8 mouse cellular contexts compared by ENCODE assay signal in genomic region chr14:61686101-61686691, GRCm38 (mm10).
DNase-seq lines count a peak whose midpoint lies in the region; ATAC-seq and TF ChIP-seq lines count a peak whose summit lies in the region.

No protein-coding gene starts in this region.

- under 1% methylated on average over 31 of the region's 35 CpGs for WGBS in forebrain, embryonic 10.5 days
- WGBS in lung, postnatal 0 days, result 18% methylated on average over 29 of the region's 35 CpGs
- 8% methylated on average over 34 of the region's 35 CpGs for WGBS in stomach, embryonic 16.5 days

- H3K4me3 ChIP-seq in megakaryocyte, embryonic 14.5 days (replicated peaks), result peak overlapping the region; percentile 90
- peak overlapping the region; percentile 54 for H3K4me3 ChIP-seq in forebrain, embryonic 10.5 days
- H3K4me3 ChIP-seq in lung, postnatal 0 days (ENCODE audit: low read depth, low read length), result peak overlapping the region; percentile 50
- H3K4me3 ChIP-seq in stomach, embryonic 16.5 days (replicated peaks; ENCODE audit: low read length), result peak overlapping the region; percentile 47

- H3K36me3 ChIP-seq in megakaryocyte, embryonic 14.5 days (replicated peaks; ENCODE audit: low read length), result no peaks in the 10 kb centered on the region
- no peaks in the 10 kb centered on the region for H3K36me3 ChIP-seq in forebrain, embryonic 10.5 days (replicated peaks)
- no peaks in the 10 kb centered on the region for H3K36me3 ChIP-seq in lung, postnatal 0 days (ENCODE audit: insufficient read depth, low read length)
- H3K36me3 ChIP-seq in stomach, embryonic 16.5 days (ENCODE audit: control insufficient read depth, insufficient read depth, low read length), result no peaks in the 10 kb centered on the region

- no peak for TF ChIP-seq CTCF in lung, postnatal 0 days (IDR thresholded peaks at IDR 0.05)

- H3K9me3 ChIP-seq in megakaryocyte, embryonic 14.5 days, result no peaks in the 10 kb centered on the region; the same call in 1 of the 2 replicates
- H3K9me3 ChIP-seq in forebrain, embryonic 10.5 days, result no peaks in the 10 kb centered on the region
- H3K9me3 ChIP-seq in lung, postnatal 0 days (ENCODE audit: low read length), result no peaks in the 10 kb centered on the region
- H3K9me3 ChIP-seq in stomach, embryonic 16.5 days (replicated peaks; ENCODE audit: control insufficient read depth, low read length), result no peaks in the 10 kb centered on the region

- ATAC-seq in megakaryocyte, adult 5-6 weeks (ENCODE audit: poor library complexity, severe bottlenecking), result no peak
- ATAC-seq in lung, postnatal 0 days, result no peak
- no peak for ATAC-seq in stomach, embryonic 16.5 days (ENCODE audit: insufficient read depth, low FRiP score)

- peaks cover 57% of the 10 kb centered on the region for H3K4me1 ChIP-seq in megakaryocyte, embryonic 14.5 days
- peaks cover 70% of the 10 kb centered on the region for H3K4me1 ChIP-seq in forebrain, embryonic 10.5 days
- peaks cover 18% of the 10 kb centered on the region; the same call in 1 of the 2 replicates for H3K4me1 ChIP-seq in lung, postnatal 0 days (ENCODE audit: insufficient read depth, low read depth, low read length)
- H3K4me1 ChIP-seq in stomach, embryonic 16.5 days (ENCODE audit: control insufficient read depth, insufficient read depth, low read length), result peaks cover 16% of the 10 kb centered on the region

- H3K4me2 ChIP-seq in lung, postnatal 0 days (replicated peaks; ENCODE audit: low read depth, low read length), result peak overlapping the region; percentile 81
- H3K4me2 ChIP-seq in stomach, embryonic 16.5 days (ENCODE audit: low read depth, low read length), result peak overlapping the region; percentile 74

- no peak overlapping the region for H3K27ac ChIP-seq in forebrain, embryonic 10.5 days
- H3K27ac ChIP-seq in lung, postnatal 0 days (ENCODE audit: low read length), result no peak overlapping the region
- H3K27ac ChIP-seq in stomach, embryonic 16.5 days (ENCODE audit: low read length), result no peak overlapping the region

- DNase-seq in forebrain, embryonic 10.5 days (ENCODE audit: extremely low spot score, low spot score), result peak; percentile 68
- DNase-seq in induced T-regulatory cell, adult 2 months (ENCODE audit: low read depth), result peak; percentile 68
- DNase-seq in lung, postnatal 0 days (ENCODE audit: low spot score), result peak; percentile 28
- DNase-seq in ovary, adult 18-20 months (ENCODE audit: low spot score), result no peak
- no peak for DNase-seq in right cerebral cortex, postnatal 10 days (ENCODE audit: low spot score in 2 of 2)

- TF ChIP-seq EP300 in lung, postnatal 0 days (IDR thresholded peaks at IDR 0.05), result no peak

- H3K9ac ChIP-seq in lung, postnatal 0 days (replicated peaks; ENCODE audit: low read depth), result no peak overlapping the region
- H3K9ac ChIP-seq in stomach, embryonic 16.5 days (ENCODE audit: low read length), result peak overlapping the region; percentile 54; the same call in 1 of the 2 replicates

- peaks cover 60% of the 10 kb centered on the region for H3K27me3 ChIP-seq in megakaryocyte, embryonic 14.5 days (replicated peaks)
- H3K27me3 ChIP-seq in forebrain, embryonic 10.5 days (ENCODE audit: poor library complexity, severe bottlenecking), result peaks cover 87% of the 10 kb centered on the region
- H3K27me3 ChIP-seq in lung, postnatal 0 days (replicated peaks; ENCODE audit: insufficient read depth, low read length), result peaks cover 18% of the 10 kb centered on the region
- peaks cover 37% of the 10 kb centered on the region for H3K27me3 ChIP-seq in stomach, embryonic 16.5 days (ENCODE audit: control insufficient read depth, insufficient read depth, low read length)

Comparison
In these comparisons a context has a peak if more than half of its experiments do, and no peak if none do; other contexts are left out.
1. DNase-seq: peak in forebrain, embryonic 10.5 days (single experiment), induced T-regulatory cell, adult 2 months (single experiment) and lung, postnatal 0 days (single experiment); none in ovary, adult 18-20 months (single experiment) and right cerebral cortex, postnatal 10 days (0 of 2).
2. Peak in every context shown above with its lines, with median percentiles within 50 percentile points of each other: H3K4me3 ChIP-seq.